Mouse (Mus musculus): ENCODE data around the gene Rbm24. TPM values are rescaled to one million over a fixed set of nuclear protein-coding genes. Genes with fewer than 3 reads are reported as not detected.

The Rbm24 gene
- polyA plus RNA-seq, 1 experiment from 2014 or later: 0.11 TPM

GRCm38 (mm10) chr13:46418731-46419545, 704 bp downstream of the Rbm24 start:
- DNase-seq: peak; percentile 18
- no peak for ATAC-seq
- WGBS (ENCODE audit: insufficient replicate concordance): 4% methylated on average over 69 of the region's 73 CpGs

GRCm38 (mm10) chr13:46419648-46420047, 1.4 kb downstream of the Rbm24 start:
- TF ChIP-seq EP300 (IDR thresholded peaks at IDR 0.05; ENCODE audit: low read depth): no peak
- no peak for TF ChIP-seq CTCF (IDR thresholded peaks at IDR 0.05; ENCODE audit: low read depth)
- Histone ChIP-seq H3K9ac (replicated peaks) (no peak overlapping the region), H3K4me1 (ENCODE audit: insufficient read depth) (peaks cover 9% of the 10 kb centered on the region), H3K4me3 (ENCODE audit: low read depth, low read length) (no peak overlapping the region), H3K36me3 (replicated peaks; ENCODE audit: insufficient read depth, low read length) (no peaks in the 10 kb centered on the region), H3K27ac (ENCODE audit: low read depth) (no peak overlapping the region), H3K4me2 (ENCODE audit: low read depth, low read length) (no peak overlapping the region), H3K27me3 (ENCODE audit: insufficient read depth, low read length) (peaks cover 29% of the 10 kb centered on the region), H3K9me3 (ENCODE audit: low read length) (no peaks in the 10 kb centered on the region)
- DNase-seq: no peak
- WGBS (ENCODE audit: insufficient replicate concordance): 38% methylated on average over 7 of the region's 7 CpGs
- no peak for ATAC-seq

More at GRCm38 (mm10) chr13:46418731-46419545, 704 bp downstream of the Rbm24 start:
- peak overlapping the region; percentile 81 for H3K4me2 ChIP-seq (ENCODE audit: low read depth, low read length)
- H3K4me1 ChIP-seq (ENCODE audit: insufficient read depth): peaks cover 9% of the 10 kb centered on the region
- peak overlapping the region; percentile 53 for H3K4me3 ChIP-seq (ENCODE audit: low read depth, low read length)
- H3K27ac ChIP-seq (ENCODE audit: low read depth): no peak overlapping the region
- H3K27me3 ChIP-seq (ENCODE audit: insufficient read depth, low read length): peaks cover 29% of the 10 kb centered on the region
- TF ChIP-seq CTCF (IDR thresholded peaks at IDR 0.05; ENCODE audit: low read depth) (no peak), EP300 (IDR thresholded peaks at IDR 0.05; ENCODE audit: low read depth) (no peak)
- peak overlapping the region; percentile 41; the same call in 1 of the 2 replicates for H3K9ac ChIP-seq (replicated peaks)
- H3K36me3 ChIP-seq (replicated peaks; ENCODE audit: insufficient read depth, low read length): no peaks in the 10 kb centered on the region
- H3K9me3 ChIP-seq (ENCODE audit: low read length): no peaks in the 10 kb centered on the region

- H3K4me1 ChIP-seq (ENCODE audit: insufficient read depth): peaks cover 9% of the 10 kb centered on the region
- H3K4me2 ChIP-seq (ENCODE audit: low read depth, low read length): no peak overlapping the region
- H3K4me3 ChIP-seq (ENCODE audit: low read depth, low read length): no peak overlapping the region
- DNase-seq (no peak), ATAC-seq (no peak)
- TF ChIP-seq CTCF (IDR thresholded peaks at IDR 0.05; ENCODE audit: low read depth) (no peak), EP300 (IDR thresholded peaks at IDR 0.05; ENCODE audit: low read depth) (no peak)
- H3K27me3 ChIP-seq (ENCODE audit: insufficient read depth, low read length): peaks cover 29% of the 10 kb centered on the region
- H3K27ac ChIP-seq (ENCODE audit: low read depth): no peak overlapping the region
- no peaks in the 10 kb centered on the region for H3K9me3 ChIP-seq (ENCODE audit: low read length)
- H3K36me3 ChIP-seq (replicated peaks; ENCODE audit: insufficient read depth, low read length): no peaks in the 10 kb centered on the region
- H3K9ac ChIP-seq (replicated peaks): no peak overlapping the region
- 27% methylated on average over 3 of the region's 3 CpGs for WGBS (ENCODE audit: insufficient replicate concordance)
Measured at GRCm38 (mm10) chr13:46420095-46420494, 1.9 kb downstream of the Rbm24 start.

- ATAC-seq (no peak), DNase-seq (no peak)
- Histone ChIP-seq H3K27me3 (ENCODE audit: insufficient read depth, low read length) (peaks cover 12% of the 10 kb centered on the region), H3K36me3 (replicated peaks; ENCODE audit: insufficient read depth, low read length) (no peaks in the 10 kb centered on the region), H3K4me1 (ENCODE audit: insufficient read depth) (peaks cover 4% of the 10 kb centered on the region; the same call in 1 of the 2 replicates), H3K4me3 (ENCODE audit: low read depth, low read length) (no peak overlapping the region), H3K27ac (ENCODE audit: low read depth) (no peak overlapping the region), H3K4me2 (ENCODE audit: low read depth, low read length) (no peak overlapping the region), H3K9ac (replicated peaks) (no peak overlapping the region), H3K9me3 (ENCODE audit: low read length) (no peaks in the 10 kb centered on the region)
- TF ChIP-seq EP300 (IDR thresholded peaks at IDR 0.05; ENCODE audit: low read depth): no peak
- TF ChIP-seq CTCF (IDR thresholded peaks at IDR 0.05; ENCODE audit: low read depth): no peak
- 88% methylated on average over 7 of the region's 7 CpGs for WGBS (ENCODE audit: insufficient replicate concordance)
Measured at GRCm38 (mm10) chr13:46423805-46424204, 5.6 kb downstream of the Rbm24 start.

GRCm38 (mm10) chr13:46424376-46424775, 6.1 kb downstream of the Rbm24 start:
- Histone ChIP-seq H3K9ac (replicated peaks) (no peak overlapping the region), H3K4me1 (ENCODE audit: insufficient read depth) (no peaks in the 10 kb centered on the region), H3K27me3 (ENCODE audit: insufficient read depth, low read length) (peaks cover 7% of the 10 kb centered on the region; the same call in 1 of the 2 replicates), H3K9me3 (ENCODE audit: low read length) (no peaks in the 10 kb centered on the region), H3K4me3 (ENCODE audit: low read depth, low read length) (no peak overlapping the region), H3K36me3 (replicated peaks; ENCODE audit: insufficient read depth, low read length) (no peaks in the 10 kb centered on the region), H3K27ac (ENCODE audit: low read depth) (no peak overlapping the region), H3K4me2 (ENCODE audit: low read depth, low read length) (no peak overlapping the region)
- ATAC-seq: no peak
- 76% methylated on average over 8 of the region's 8 CpGs for WGBS (ENCODE audit: insufficient replicate concordance)
- TF ChIP-seq EP300 (IDR thresholded peaks at IDR 0.05; ENCODE audit: low read depth): no peak
- no peak for TF ChIP-seq CTCF (IDR thresholded peaks at IDR 0.05; ENCODE audit: low read depth)
- no peak for DNase-seq

GRCm38 (mm10) chr13:46426651-46427269, 8.5 kb downstream of the Rbm24 start:
- 78% methylated on average over 6 of the region's 6 CpGs for WGBS (ENCODE audit: insufficient replicate concordance)
- Histone ChIP-seq H3K27ac (ENCODE audit: low read depth) (no peak overlapping the region), H3K4me1 (ENCODE audit: insufficient read depth) (no peaks in the 10 kb centered on the region), H3K4me2 (ENCODE audit: low read depth, low read length) (no peak overlapping the region), H3K4me3 (ENCODE audit: low read depth, low read length) (no peak overlapping the region), H3K27me3 (ENCODE audit: insufficient read depth, low read length) (no peaks in the 10 kb centered on the region), H3K9me3 (ENCODE audit: low read length) (no peaks in the 10 kb centered on the region), H3K9ac (replicated peaks) (no peak overlapping the region), H3K36me3 (replicated peaks; ENCODE audit: insufficient read depth, low read length) (no peaks in the 10 kb centered on the region)
- no peak for DNase-seq
- no peak for ATAC-seq
- TF ChIP-seq EP300 (IDR thresholded peaks at IDR 0.05; ENCODE audit: low read depth) (no peak), CTCF (IDR thresholded peaks at IDR 0.05; ENCODE audit: low read depth) (no peak)

Measured in liver, postnatal 0 days (tissue).